Mouse (Mus musculus) heart, embryonic 12.5 days (tissue): ENCODE measurements around the gene Zfp777. TPM values are rescaled to one million over a fixed set of nuclear protein-coding genes. Genes with fewer than 3 reads are reported as not detected.

ENCODE experiments used
- ATAC-seq: fragments of 200-750 bp; cut with Nextera tagmentation; 2 replicates; pipeline ENCODE4 v1.8.0; 2017; ENCODE audit warnings: moderate TSS enrichment, moderate library complexity; ENCODE audit not compliant: insufficient number of reproducible peaks, low FRiP score
- H3K27ac ChIP-seq: fragments of 300-500 bp; sonication (generic); 2 replicates; pipeline ENCODE4 v1.5.1; 2016; ENCODE audit warnings: mild to moderate bottlenecking, moderate library complexity; ENCODE audit not compliant: poor library complexity, severe bottlenecking
- H3K27me3 ChIP-seq: fragments of 300-500 bp; sonication (generic); replicated peaks from 2 replicates; pipeline ENCODE4 v1.6.1; 2016; ENCODE audit warnings: mild to moderate bottlenecking, moderate library complexity
- H3K36me3 ChIP-seq: fragments of 300-500 bp; sonication (generic); 2 replicates; pipeline ENCODE4 v1.6.1; 2016; ENCODE audit warnings: mild to moderate bottlenecking, moderate library complexity
- H3K4me1 ChIP-seq: fragments of 300-500 bp; sonication (generic); replicated peaks from 2 replicates; pipeline ENCODE4 v1.6.1; 2016; ENCODE audit warnings: mild to moderate bottlenecking
- H3K4me2 ChIP-seq: fragments of 300-500 bp; sonication (generic); 2 replicates; pipeline ENCODE4 v1.6.1; 2016; ENCODE audit warnings: mild to moderate bottlenecking, moderate library complexity
- H3K4me3 ChIP-seq: fragments of 300-500 bp; sonication (generic); 2 replicates; pipeline ENCODE4 v1.5.1; 2016; ENCODE audit warnings: mild to moderate bottlenecking
- H3K9ac ChIP-seq: fragments of 300-500 bp; sonication (generic); 2 replicates; pipeline ENCODE4 v1.6.1; 2016; ENCODE audit warnings: mild to moderate bottlenecking, moderate library complexity
- H3K9me3 ChIP-seq: fragments of 300-500 bp; sonication (generic); replicated peaks from 2 replicates; pipeline ENCODE4 v1.6.1; 2016; ENCODE audit warnings: mild to moderate bottlenecking, moderate library complexity
- WGBS: fragments of 180-500 bp; shearing (Covaris S2); methylation state at CpG from one replicate; pipeline ENCODE4 v1.1.7; 2016; 5-methylcytosine and 5-hydroxymethylcytosine counted together
- polyA plus RNA-seq: library from polyadenylated mRNA; unstranded; fragments of >200 nt; fragmentation: Nextera tagmentation; extraction: Ambion mirVana; gene quantifications from 2 replicates; pipeline ENCODE4 v1.2.1, GENCODE M21; 2016

Zfp777 gene
- polyA plus RNA-seq, 1 experiment from 2014 or later, result 4.9 TPM

- no peaks in the 10 kb centered on the region; the same call in 1 of the 2 replicates for H3K4me1 ChIP-seq
- no peak overlapping the region for H3K4me2 ChIP-seq
- no peak overlapping the region for H3K4me3 ChIP-seq
- WGBS, result 89% methylated on average over 21 of the region's 21 CpGs
- peaks cover 48% of the 10 kb centered on the region for H3K9me3 ChIP-seq
- no peak overlapping the region for H3K9ac ChIP-seq
- peaks cover 65% of the 10 kb centered on the region for H3K27me3 ChIP-seq
- peaks cover 84% of the 10 kb centered on the region for H3K36me3 ChIP-seq
- H3K27ac ChIP-seq, result no peak overlapping the region
- ATAC-seq, result no peak
Measured at GRCm38 (mm10) chr6:48024994-48025345, 23.7 kb downstream of the Zfp777 start.

- H3K4me3 ChIP-seq, result no peak overlapping the region
- H3K27me3 ChIP-seq, result peaks cover 68% of the 10 kb centered on the region
- WGBS, result 92% methylated on average over 43 of the region's 43 CpGs
- no peak overlapping the region for H3K27ac ChIP-seq
- H3K9ac ChIP-seq, result no peak overlapping the region
- H3K9me3 ChIP-seq, result peaks cover 48% of the 10 kb centered on the region
- no peaks in the 10 kb centered on the region; the same call in 1 of the 2 replicates for H3K4me1 ChIP-seq
- no peak overlapping the region for H3K4me2 ChIP-seq
- H3K36me3 ChIP-seq, result peaks cover 81% of the 10 kb centered on the region
- no peak for ATAC-seq
Measured at GRCm38 (mm10) chr6:48024330-48024993, 24.2 kb downstream of the Zfp777 start.

- H3K9ac ChIP-seq, result no peak overlapping the region
- H3K4me1 ChIP-seq, result no peaks in the 10 kb centered on the region; the same call in 1 of the 2 replicates
- no peak overlapping the region for H3K4me2 ChIP-seq
- H3K36me3 ChIP-seq, result peaks cover 71% of the 10 kb centered on the region
- H3K27me3 ChIP-seq, result peaks cover 73% of the 10 kb centered on the region
- WGBS, result 74% methylated on average over 2 of the region's 2 CpGs
- peaks cover 48% of the 10 kb centered on the region for H3K9me3 ChIP-seq
- ATAC-seq, result no peak
- H3K4me3 ChIP-seq, result no peak overlapping the region
- no peak overlapping the region for H3K27ac ChIP-seq
Measured at GRCm38 (mm10) chr6:48022672-48023071, 26.0 kb downstream of the Zfp777 start.

GRCm38 (mm10) chr6:48021678-48022077, 27.0 kb downstream of the Zfp777 start:
- Histone ChIP-seq H3K9ac (no peak overlapping the region), H3K36me3 (peaks cover 62% of the 10 kb centered on the region), H3K9me3 (peaks cover 42% of the 10 kb centered on the region), H3K4me3 (no peak overlapping the region), H3K27me3 (peaks cover 83% of the 10 kb centered on the region), H3K4me2 (no peak overlapping the region), H3K4me1 (no peaks in the 10 kb centered on the region; the same call in 1 of the 2 replicates), H3K27ac (no peak overlapping the region)
- ATAC-seq, result no peak
- 67% methylated on average over 1 of the region's 1 CpGs for WGBS

GRCm38 (mm10) chr6:48020006-48020405, 28.7 kb downstream of the Zfp777 start:
- H3K27me3 ChIP-seq, result peaks cover 91% of the 10 kb centered on the region
- 89% methylated on average over 2 of the region's 2 CpGs for WGBS

GRCm38 (mm10) chr6:48016841-48017240, 31.9 kb downstream of the Zfp777 start:
- Histone ChIP-seq H3K4me3 (no peak overlapping the region), H3K4me2 (no peak overlapping the region), H3K36me3 (peaks cover 17% of the 10 kb centered on the region), H3K27me3 (peaks cover 96% of the 10 kb centered on the region), H3K27ac (no peak overlapping the region), H3K9ac (no peak overlapping the region), H3K9me3 (peaks cover 5% of the 10 kb centered on the region), H3K4me1 (peaks cover 4% of the 10 kb centered on the region; the same call in 1 of the 2 replicates)
- 92% methylated on average over 9 of the region's 9 CpGs for WGBS
- ATAC-seq, result no peak

More at GRCm38 (mm10) chr6:48020006-48020405, 28.7 kb downstream of the Zfp777 start:
- Histone ChIP-seq H3K4me2 (no peak overlapping the region), H3K27ac (no peak overlapping the region), H3K9ac (no peak overlapping the region), H3K4me3 (no peak overlapping the region), H3K36me3 (peaks cover 45% of the 10 kb centered on the region), H3K9me3 (peaks cover 27% of the 10 kb centered on the region), H3K4me1 (peaks cover 4% of the 10 kb centered on the region; the same call in 1 of the 2 replicates)
- no peak for ATAC-seq

- H3K4me3 ChIP-seq, result peak overlapping the region; percentile 40
- peak overlapping the region; percentile 70 for H3K4me2 ChIP-seq
- no peak overlapping the region for H3K27ac ChIP-seq
- H3K27me3 ChIP-seq, result peaks cover 96% of the 10 kb centered on the region
- ATAC-seq, result peak; percentile 83
- peaks cover 12% of the 10 kb centered on the region for H3K36me3 ChIP-seq
- H3K4me1 ChIP-seq, result peaks cover 9% of the 10 kb centered on the region
- peaks cover 5% of the 10 kb centered on the region for H3K9me3 ChIP-seq
- H3K9ac ChIP-seq, result 0 out of 2 replicates have a peak overlapping the region, but pooled peaks have one; percentile 24
- under 1% methylated on average over 23 of the region's 24 CpGs for WGBS
Measured at GRCm38 (mm10) chr6:48016090-48016521, 32.6 kb downstream of the Zfp777 start.

- no peak overlapping the region for H3K4me3 ChIP-seq
- H3K27ac ChIP-seq, result no peak overlapping the region
- peaks cover 80% of the 10 kb centered on the region for H3K27me3 ChIP-seq
- H3K4me1 ChIP-seq, result peaks cover 10% of the 10 kb centered on the region
- H3K9me3 ChIP-seq, result peaks cover 15% of the 10 kb centered on the region
- H3K9ac ChIP-seq, result no peak overlapping the region
- no peak overlapping the region for H3K4me2 ChIP-seq
- H3K36me3 ChIP-seq, result no peaks in the 10 kb centered on the region
- WGBS, result 16% methylated on average over 8 of the region's 8 CpGs
- peak; percentile 66; the same call in 1 of the 2 replicates for ATAC-seq
Measured at GRCm38 (mm10) chr6:48010727-48011126, 38.0 kb downstream of the Zfp777 start.

GRCm38 (mm10) chr6:47995661-47996060, 53.0 kb downstream of the Zfp777 start:
- Histone ChIP-seq H3K27me3 (peaks cover 89% of the 10 kb centered on the region), H3K9ac (no peak overlapping the region), H3K4me2 (no peak overlapping the region), H3K27ac (no peak overlapping the region), H3K36me3 (no peaks in the 10 kb centered on the region), H3K4me1 (no peaks in the 10 kb centered on the region), H3K9me3 (peaks cover 14% of the 10 kb centered on the region), H3K4me3 (no peak overlapping the region)
- ATAC-seq, result no peak
- 86% methylated on average over 9 of the region's 9 CpGs for WGBS

GRCm38 (mm10) chr6:47983936-47984335, 64.8 kb downstream of the Zfp777 start:
- H3K27me3 ChIP-seq, result peaks cover 83% of the 10 kb centered on the region
- no peak overlapping the region for H3K4me3 ChIP-seq
- H3K36me3 ChIP-seq, result no peaks in the 10 kb centered on the region
- 30% methylated on average over 2 of the region's 2 CpGs for WGBS
- no peak overlapping the region for H3K9ac ChIP-seq
- no peak for ATAC-seq
- H3K4me2 ChIP-seq, result no peak overlapping the region
- H3K9me3 ChIP-seq, result 0 out of 2 replicates have a peak, but pooled peaks cover 8% of the 10 kb centered on the region
- H3K27ac ChIP-seq, result no peak overlapping the region
- no peaks in the 10 kb centered on the region for H3K4me1 ChIP-seq

- Histone ChIP-seq H3K4me2 (no peak overlapping the region), H3K27ac (no peak overlapping the region), H3K4me1 (no peaks in the 10 kb centered on the region), H3K36me3 (no peaks in the 10 kb centered on the region), H3K9ac (no peak overlapping the region), H3K9me3 (0 out of 2 replicates have a peak, but pooled peaks cover 4% of the 10 kb centered on the region), H3K27me3 (peaks cover 70% of the 10 kb centered on the region), H3K4me3 (no peak overlapping the region)
- WGBS, result 14% methylated on average over 6 of the region's 6 CpGs
- peak; percentile 76 for ATAC-seq
Measured at GRCm38 (mm10) chr6:47978897-47979368, 69.8 kb downstream of the Zfp777 start.
